Mouse (Mus musculus) heart, embryonic 11.5 days (tissue): ENCODE measurements around the gene Slc24a3. TPM values are rescaled to one million over a fixed set of nuclear protein-coding genes. Genes with fewer than 3 reads are reported as not detected.

Experiments
- ATAC-seq: fragments of 200-750 bp; cut with Nextera tagmentation; replicated peaks from 2 replicates; pipeline ENCODE4 v1.8.0; 2017; ENCODE audit warnings: moderate library complexity; ENCODE audit not compliant: insufficient number of reproducible peaks, low FRiP score, low TSS enrichment
- H3K27ac ChIP-seq: fragments of 300-500 bp; sonication (generic); 2 replicates; pipeline ENCODE4 v1.5.1; 2014; ENCODE audit warnings: mild to moderate bottlenecking, low read depth, low read length
- H3K27me3 ChIP-seq: fragments of 300-500 bp; sonication (generic); 2 replicates; pipeline ENCODE4 v1.6.1; 2014; ENCODE audit warnings: mild to moderate bottlenecking, low read length, mixed read lengths; ENCODE audit not compliant: control insufficient read depth, insufficient read depth
- H3K36me3 ChIP-seq: fragments of 300-500 bp; sonication (generic); 2 replicates; pipeline ENCODE4 v1.6.1; 2014; ENCODE audit warnings: mild to moderate bottlenecking, low read length, moderate library complexity, mixed read lengths; ENCODE audit not compliant: control insufficient read depth, insufficient read depth
- H3K4me1 ChIP-seq: fragments of 300-500 bp; sonication (generic); 2 replicates; pipeline ENCODE4 v1.6.1; 2014; ENCODE audit warnings: low read length; ENCODE audit not compliant: control insufficient read depth, insufficient read depth
- H3K4me2 ChIP-seq: fragments of 300-500 bp; sonication (generic); 2 replicates; pipeline ENCODE4 v1.6.1; 2014; ENCODE audit warnings: mild to moderate bottlenecking, moderate library complexity
- H3K4me3 ChIP-seq: fragments of 300-500 bp; sonication (generic); 2 replicates; pipeline ENCODE4 v1.5.1; 2014; ENCODE audit warnings: low read depth, low read length
- H3K9ac ChIP-seq: fragments of 300-500 bp; sonication (generic); 2 replicates; pipeline ENCODE4 v1.6.1; 2014; ENCODE audit warnings: mild to moderate bottlenecking, low read depth, low read length, moderate library complexity
- H3K9me3 ChIP-seq: fragments of 300-500 bp; sonication (generic); replicated peaks from 2 replicates; pipeline ENCODE4 v1.6.1; 2016; ENCODE audit warnings: low read length; ENCODE audit not compliant: control insufficient read depth
- WGBS: fragments of 180-500 bp; shearing (Covaris S2); extraction: QIAGEN DNeasy Blood & Tissue Kit; methylation state at CpG from one replicate; pipeline ENCODE4 v1.1.7; 2014; ENCODE audit not compliant: insufficient replicate concordance; 5-methylcytosine and 5-hydroxymethylcytosine counted together
- polyA plus RNA-seq: library from polyadenylated mRNA; unstranded; fragments of >200 nt; fragmentation: Nextera tagmentation; extraction: Ambion mirVana; gene quantifications from 2 replicates; pipeline ENCODE4 v1.2.1, GENCODE M21; 2014

Slc24a3 gene
- polyA plus RNA-seq, 1 experiment from 2014 or later, result 1.7 TPM

- no peak overlapping the region for H3K4me3 ChIP-seq
- no peaks in the 10 kb centered on the region for H3K9me3 ChIP-seq
- 68% methylated on average over 3 of the region's 3 CpGs for WGBS
- H3K4me1 ChIP-seq, result no peaks in the 10 kb centered on the region
- H3K9ac ChIP-seq, result no peak overlapping the region
- no peak for ATAC-seq
- no peaks in the 10 kb centered on the region for H3K27me3 ChIP-seq
- H3K4me2 ChIP-seq, result no peak overlapping the region
- no peak overlapping the region for H3K27ac ChIP-seq
- H3K36me3 ChIP-seq, result no peaks in the 10 kb centered on the region
These were observed 417.9 kb downstream of the Slc24a3 start for GRCm38 (mm10) chr2:145585437-145585836.

- no peak for ATAC-seq
- no peaks in the 10 kb centered on the region for H3K4me1 ChIP-seq
- H3K27me3 ChIP-seq, result no peaks in the 10 kb centered on the region
- no peak overlapping the region for H3K9ac ChIP-seq
- H3K9me3 ChIP-seq, result no peaks in the 10 kb centered on the region
- H3K36me3 ChIP-seq, result no peaks in the 10 kb centered on the region
- WGBS, result 62% methylated on average over 8 of the region's 8 CpGs
- no peak overlapping the region for H3K4me3 ChIP-seq
- no peak overlapping the region for H3K4me2 ChIP-seq
- no peak overlapping the region for H3K27ac ChIP-seq
These were observed 420.6 kb downstream of the Slc24a3 start for GRCm38 (mm10) chr2:145588009-145588737.

GRCm38 (mm10) chr2:145591881-145592280 lies 424.3 kb downstream of the Slc24a3 start:
- no peaks in the 10 kb centered on the region for H3K36me3 ChIP-seq
- ATAC-seq, result no peak
- no peaks in the 10 kb centered on the region for H3K9me3 ChIP-seq
- no peak overlapping the region for H3K4me2 ChIP-seq
- no peak overlapping the region for H3K27ac ChIP-seq
- no peak overlapping the region for H3K4me3 ChIP-seq
- H3K4me1 ChIP-seq, result no peaks in the 10 kb centered on the region
- WGBS, result 78% methylated on average over 8 of the region's 8 CpGs
- H3K9ac ChIP-seq, result no peak overlapping the region
- no peaks in the 10 kb centered on the region for H3K27me3 ChIP-seq

- no peak overlapping the region for H3K4me2 ChIP-seq
- H3K27ac ChIP-seq, result no peak overlapping the region
- no peaks in the 10 kb centered on the region for H3K27me3 ChIP-seq
- H3K9me3 ChIP-seq, result no peaks in the 10 kb centered on the region
- no peaks in the 10 kb centered on the region for H3K36me3 ChIP-seq
- WGBS, result 77% methylated on average over 3 of the region's 3 CpGs
- no peak overlapping the region for H3K4me3 ChIP-seq
- no peaks in the 10 kb centered on the region for H3K4me1 ChIP-seq
- ATAC-seq, result no peak
- H3K9ac ChIP-seq, result no peak overlapping the region
These were observed 426.2 kb downstream of the Slc24a3 start for GRCm38 (mm10) chr2:145593649-145594347.

GRCm38 (mm10) chr2:145597866-145598265 lies 430.3 kb downstream of the Slc24a3 start:
- no peak for ATAC-seq
- Histone ChIP-seq H3K27ac (no peak overlapping the region), H3K9me3 (no peaks in the 10 kb centered on the region), H3K9ac (no peak overlapping the region), H3K27me3 (no peaks in the 10 kb centered on the region), H3K4me1 (no peaks in the 10 kb centered on the region), H3K4me2 (no peak overlapping the region), H3K36me3 (no peaks in the 10 kb centered on the region), H3K4me3 (no peak overlapping the region)
- 84% methylated on average over 5 of the region's 5 CpGs for WGBS

GRCm38 (mm10) chr2:145607844-145608243 lies 440.3 kb downstream of the Slc24a3 start:
- Histone ChIP-seq H3K4me2 (no peak overlapping the region), H3K4me1 (peaks cover 3% of the 10 kb centered on the region), H3K27ac (no peak overlapping the region), H3K9ac (no peak overlapping the region), H3K36me3 (no peaks in the 10 kb centered on the region), H3K27me3 (no peaks in the 10 kb centered on the region), H3K9me3 (no peaks in the 10 kb centered on the region), H3K4me3 (no peak overlapping the region)
- 86% methylated on average over 5 of the region's 5 CpGs for WGBS
- ATAC-seq, result no peak

- H3K9me3 ChIP-seq, result no peaks in the 10 kb centered on the region
- no peak overlapping the region for H3K4me3 ChIP-seq
- 37% methylated on average over 15 of the region's 15 CpGs for WGBS
- H3K36me3 ChIP-seq, result no peaks in the 10 kb centered on the region
- no peak overlapping the region for H3K27ac ChIP-seq
- no peak overlapping the region for H3K4me2 ChIP-seq
- no peaks in the 10 kb centered on the region for H3K27me3 ChIP-seq
- no peak for ATAC-seq
- H3K9ac ChIP-seq, result no peak overlapping the region
- peaks cover 3% of the 10 kb centered on the region for H3K4me1 ChIP-seq
These were observed 443.5 kb downstream of the Slc24a3 start for GRCm38 (mm10) chr2:145610796-145611705.

GRCm38 (mm10) chr2:145612937-145613336 lies 445.4 kb downstream of the Slc24a3 start:
- Histone ChIP-seq H3K4me1 (peaks cover 3% of the 10 kb centered on the region; the same call in 1 of the 2 replicates), H3K36me3 (no peaks in the 10 kb centered on the region), H3K4me3 (no peak overlapping the region), H3K27me3 (no peaks in the 10 kb centered on the region), H3K9ac (no peak overlapping the region), H3K9me3 (no peaks in the 10 kb centered on the region), H3K4me2 (no peak overlapping the region), H3K27ac (no peak overlapping the region)
- WGBS, result 63% methylated on average over 8 of the region's 8 CpGs
- ATAC-seq, result no peak
